Mouse (Mus musculus): Measurements from ENCODE around the gene Ncbp3. TPM values are rescaled to one million over a fixed set of nuclear protein-coding genes. Genes with fewer than 3 reads are reported as not detected.

Ncbp3 gene
- polyA plus RNA-seq, 1 experiment from 2014 or later: 13.5 TPM

- Histone ChIP-seq H3K9ac (replicated peaks) (no peak overlapping the region), H3K4me2 (replicated peaks) (no peak overlapping the region), H3K4me3 (replicated peaks) (no peak overlapping the region), H3K4me1 (replicated peaks) (0 out of 2 replicates have a peak, but pooled peaks cover 3% of the 10 kb centered on the region), H3K27me3 (no peaks in the 10 kb centered on the region), H3K27ac (no peak overlapping the region), H3K36me3 (peaks cover 82% of the 10 kb centered on the region), H3K9me3 (no peaks in the 10 kb centered on the region)
- no peak for ATAC-seq
- 64% methylated on average over 4 of the region's 4 CpGs for WGBS
Observed at GRCm38 (mm10) chr11:73076295-73076694, 28.7 kb downstream of the Ncbp3 start.

- 0 out of 2 replicates have a peak, but pooled peaks cover 3% of the 10 kb centered on the region for H3K4me1 ChIP-seq (replicated peaks)
- WGBS: 67% methylated on average over 4 of the region's 4 CpGs
- peaks cover 87% of the 10 kb centered on the region for H3K36me3 ChIP-seq
- no peak overlapping the region for H3K27ac ChIP-seq
- H3K4me2 ChIP-seq (replicated peaks): no peak overlapping the region
- no peaks in the 10 kb centered on the region for H3K27me3 ChIP-seq
- H3K9me3 ChIP-seq: no peaks in the 10 kb centered on the region
- H3K9ac ChIP-seq (replicated peaks): no peak overlapping the region
- no peak for ATAC-seq
- no peak overlapping the region for H3K4me3 ChIP-seq (replicated peaks)
Observed at GRCm38 (mm10) chr11:73076733-73077132, 29.1 kb downstream of the Ncbp3 start.

GRCm38 (mm10) chr11:73077211-73077720 is 29.7 kb downstream of the Ncbp3 start:
- H3K27ac ChIP-seq: no peak overlapping the region
- H3K9ac ChIP-seq (replicated peaks): no peak overlapping the region
- no peak overlapping the region for H3K4me3 ChIP-seq (replicated peaks)
- WGBS: 57% methylated on average over 6 of the region's 6 CpGs
- no peak for ATAC-seq
- 0 out of 2 replicates have a peak, but pooled peaks cover 3% of the 10 kb centered on the region for H3K4me1 ChIP-seq (replicated peaks)
- H3K36me3 ChIP-seq: peaks cover 92% of the 10 kb centered on the region
- H3K4me2 ChIP-seq (replicated peaks): no peak overlapping the region
- H3K9me3 ChIP-seq: no peaks in the 10 kb centered on the region
- H3K27me3 ChIP-seq: no peaks in the 10 kb centered on the region

- no peak for ATAC-seq
- Histone ChIP-seq H3K9me3 (no peaks in the 10 kb centered on the region), H3K27ac (no peak overlapping the region), H3K4me2 (replicated peaks) (no peak overlapping the region), H3K9ac (replicated peaks) (no peak overlapping the region), H3K27me3 (no peaks in the 10 kb centered on the region), H3K36me3 (peaks cover 87% of the 10 kb centered on the region), H3K4me1 (replicated peaks) (0 out of 2 replicates have a peak, but pooled peaks cover 3% of the 10 kb centered on the region), H3K4me3 (replicated peaks) (no peak overlapping the region)
- 96% methylated on average over 8 of the region's 8 CpGs for WGBS
Observed at GRCm38 (mm10) chr11:73078615-73079014, 31.0 kb downstream of the Ncbp3 start.

- Histone ChIP-seq H3K36me3 (peaks cover 85% of the 10 kb centered on the region), H3K27me3 (no peaks in the 10 kb centered on the region), H3K4me3 (replicated peaks) (no peak overlapping the region), H3K27ac (no peak overlapping the region), H3K4me2 (replicated peaks) (no peak overlapping the region), H3K9ac (replicated peaks) (no peak overlapping the region), H3K9me3 (no peaks in the 10 kb centered on the region), H3K4me1 (replicated peaks) (0 out of 2 replicates have a peak, but pooled peaks cover 3% of the 10 kb centered on the region)
- ATAC-seq: no peak
- 96% methylated on average over 3 of the region's 3 CpGs for WGBS
Observed at GRCm38 (mm10) chr11:73080306-73080705, 32.7 kb downstream of the Ncbp3 start.

GRCm38 (mm10) chr11:73084303-73084702 is 36.7 kb downstream of the Ncbp3 start:
- H3K36me3 ChIP-seq: peaks cover 50% of the 10 kb centered on the region
- H3K27me3 ChIP-seq: no peaks in the 10 kb centered on the region
- 88% methylated on average over 6 of the region's 6 CpGs for WGBS
- H3K27ac ChIP-seq: peak overlapping the region; percentile 3; the same call in 1 of the 2 replicates
- no peak overlapping the region for H3K9ac ChIP-seq (replicated peaks)
- no peak for ATAC-seq
- no peak overlapping the region for H3K4me3 ChIP-seq (replicated peaks)
- no peaks in the 10 kb centered on the region for H3K4me1 ChIP-seq (replicated peaks)
- no peaks in the 10 kb centered on the region for H3K9me3 ChIP-seq
- no peak overlapping the region for H3K4me2 ChIP-seq (replicated peaks)

GRCm38 (mm10) chr11:73084804-73085231 is 37.2 kb downstream of the Ncbp3 start:
- Histone ChIP-seq H3K9me3 (no peaks in the 10 kb centered on the region), H3K27me3 (no peaks in the 10 kb centered on the region), H3K27ac (peak overlapping the region; percentile 35; the same call in 1 of the 2 replicates), H3K4me3 (replicated peaks) (no peak overlapping the region), H3K36me3 (peaks cover 45% of the 10 kb centered on the region), H3K4me2 (replicated peaks) (no peak overlapping the region), H3K9ac (replicated peaks) (no peak overlapping the region), H3K4me1 (replicated peaks) (no peaks in the 10 kb centered on the region)
- ATAC-seq: no peak
- WGBS: 84% methylated on average over 10 of the region's 10 CpGs

GRCm38 (mm10) chr11:73085391-73085790 is 37.8 kb downstream of the Ncbp3 start:
- no peaks in the 10 kb centered on the region for H3K9me3 ChIP-seq
- no peaks in the 10 kb centered on the region for H3K4me1 ChIP-seq (replicated peaks)
- H3K36me3 ChIP-seq: peaks cover 43% of the 10 kb centered on the region
- no peak overlapping the region for H3K4me3 ChIP-seq (replicated peaks)
- H3K27me3 ChIP-seq: no peaks in the 10 kb centered on the region
- 0 out of 2 replicates have a peak overlapping the region, but pooled peaks have one; percentile 35 for H3K27ac ChIP-seq
- no peak overlapping the region for H3K4me2 ChIP-seq (replicated peaks)
- 87% methylated on average over 7 of the region's 7 CpGs for WGBS
- H3K9ac ChIP-seq (replicated peaks): no peak overlapping the region
- ATAC-seq: no peak

- Histone ChIP-seq H3K36me3 (peaks cover 19% of the 10 kb centered on the region), H3K9ac (replicated peaks) (no peak overlapping the region), H3K27ac (no peak overlapping the region), H3K4me3 (replicated peaks) (no peak overlapping the region), H3K4me1 (replicated peaks) (no peaks in the 10 kb centered on the region), H3K27me3 (no peaks in the 10 kb centered on the region), H3K9me3 (no peaks in the 10 kb centered on the region), H3K4me2 (replicated peaks) (no peak overlapping the region)
- ATAC-seq: no peak
- WGBS: 55% methylated on average over 6 of the region's 6 CpGs
Observed at GRCm38 (mm10) chr11:73087700-73088480, 40.3 kb downstream of the Ncbp3 start.

- no peak within 1 kb of the TSS for H3K4me2 ChIP-seq (replicated peaks)
Observed at GRCm38 (mm10) chr11:73090283-73090682, 42.7 kb downstream of the Ncbp3 start, which contains the start of gene Itgae. Itgae (plus strand) TSS chr11:73090583.

GRCm38 (mm10) chr11:73090826-73091225 is 43.2 kb downstream of the Ncbp3 start:
- Histone ChIP-seq H3K9ac (replicated peaks) (no peak overlapping the region), H3K4me2 (replicated peaks) (no peak overlapping the region), H3K36me3 (no peaks in the 10 kb centered on the region), H3K27me3 (no peaks in the 10 kb centered on the region), H3K9me3 (no peaks in the 10 kb centered on the region), H3K27ac (no peak overlapping the region), H3K4me3 (replicated peaks) (no peak overlapping the region), H3K4me1 (replicated peaks) (no peaks in the 10 kb centered on the region)
- 86% methylated on average over 2 of the region's 2 CpGs for WGBS
- ATAC-seq: no peak

More at GRCm38 (mm10) chr11:73090283-73090682, 42.7 kb downstream of the Ncbp3 start, which contains the start of gene Itgae:
- Histone ChIP-seq H3K9me3 (no peaks in the 10 kb centered on the region), H3K27me3 (no peaks in the 10 kb centered on the region), H3K9ac (replicated peaks) (no peak within 1 kb of the TSS), H3K4me3 (replicated peaks) (no peak within 1 kb of the TSS), H3K27ac (no peak within 1 kb of the TSS), H3K36me3 (no peaks in the 10 kb centered on the region), H3K4me1 (replicated peaks) (no peaks in the 10 kb centered on the region)
- no peak for ATAC-seq
- WGBS: 86% methylated on average over 4 of the region's 4 CpGs

GRCm38 (mm10) chr11:73092057-73092456 is 44.5 kb downstream of the Ncbp3 start:
- no peak for ATAC-seq
- H3K9me3 ChIP-seq: no peaks in the 10 kb centered on the region
- no peak overlapping the region for H3K4me2 ChIP-seq (replicated peaks)
- no peaks in the 10 kb centered on the region for H3K27me3 ChIP-seq
- H3K9ac ChIP-seq (replicated peaks): no peak overlapping the region
- 84% methylated on average over 4 of the region's 4 CpGs for WGBS
- H3K27ac ChIP-seq: no peak overlapping the region
- no peaks in the 10 kb centered on the region for H3K36me3 ChIP-seq
- H3K4me3 ChIP-seq (replicated peaks): no peak overlapping the region
- H3K4me1 ChIP-seq (replicated peaks): no peaks in the 10 kb centered on the region

Data from midbrain, embryonic 13.5 days (tissue).